Mouse (Mus musculus): ENCODE data around the gene Slc9a1. TPM values are rescaled to one million over a fixed set of nuclear protein-coding genes. Genes with fewer than 3 reads are reported as not detected.

Gene Slc9a1
- polyA plus RNA-seq (2015; fragmentation: Illumina TruSeq; extraction: RNeasy Lipid Tissue Mini Kit (QIAGEN cat#74804); ENCODE audit: insufficient read depth, low replicate concordance), result 12.0 TPM

GRCm38 (mm10) chr4:133369553-133370297, at the start of gene Slc9a1:
Slc9a1 (plus strand) TSS chr4:133369706.

GRCm38 (mm10) chr4:133353367-133354365, 15.8 kb upstream of the Slc9a1 start, which contains the start of gene Wdtc1:
Wdtc1 (minus strand) TSS chr4:133353481.

Other genes starting within 250 kb of the Slc9a1 start
- gene Wasf2, start 239.2 kb upstream of the Slc9a1 start, polyA plus RNA-seq (2015; fragmentation: Illumina TruSeq; extraction: RNeasy Lipid Tissue Mini Kit (QIAGEN cat#74804); ENCODE audit: insufficient read depth, low replicate concordance), result 94.9 TPM
- gene Cd164l2, start 157.6 kb upstream of the Slc9a1 start, polyA plus RNA-seq (2015; fragmentation: Illumina TruSeq; extraction: RNeasy Lipid Tissue Mini Kit (QIAGEN cat#74804); ENCODE audit: insufficient read depth, low replicate concordance), result not detected
- gene Gpr3, start 157.2 kb upstream of the Slc9a1 start, polyA plus RNA-seq (2015; fragmentation: Illumina TruSeq; extraction: RNeasy Lipid Tissue Mini Kit (QIAGEN cat#74804); ENCODE audit: insufficient read depth, low replicate concordance), result not detected
- gene Map3k6, start 128.9 kb upstream of the Slc9a1 start, polyA plus RNA-seq (2015; fragmentation: Illumina TruSeq; extraction: RNeasy Lipid Tissue Mini Kit (QIAGEN cat#74804); ENCODE audit: insufficient read depth, low replicate concordance), result 2.7 TPM
- 0.62 TPM for gene Sytl1, start 106.6 kb upstream of the Slc9a1 start, polyA plus RNA-seq (2015; fragmentation: Illumina TruSeq; extraction: RNeasy Lipid Tissue Mini Kit (QIAGEN cat#74804); ENCODE audit: insufficient read depth, low replicate concordance)
- gene Tmem222, start 91.9 kb upstream of the Slc9a1 start, polyA plus RNA-seq (2015; fragmentation: Illumina TruSeq; extraction: RNeasy Lipid Tissue Mini Kit (QIAGEN cat#74804); ENCODE audit: insufficient read depth, low replicate concordance), result 26.6 TPM
- gene Wdtc1, start 16.2 kb upstream of the Slc9a1 start, polyA plus RNA-seq (2015; fragmentation: Illumina TruSeq; extraction: RNeasy Lipid Tissue Mini Kit (QIAGEN cat#74804); ENCODE audit: insufficient read depth, low replicate concordance), result 8.3 TPM
- gene Tent5b, start 110.4 kb downstream of the Slc9a1 start, polyA plus RNA-seq (2015; fragmentation: Illumina TruSeq; extraction: RNeasy Lipid Tissue Mini Kit (QIAGEN cat#74804); ENCODE audit: insufficient read depth, low replicate concordance), result 0.12 TPM
- gene Trnp1, start 128.8 kb downstream of the Slc9a1 start, polyA plus RNA-seq (2015; fragmentation: Illumina TruSeq; extraction: RNeasy Lipid Tissue Mini Kit (QIAGEN cat#74804); ENCODE audit: insufficient read depth, low replicate concordance), result 1.0 TPM
- not detected for gene Kdf1, start 149.3 kb downstream of the Slc9a1 start, polyA plus RNA-seq (2015; fragmentation: Illumina TruSeq; extraction: RNeasy Lipid Tissue Mini Kit (QIAGEN cat#74804); ENCODE audit: insufficient read depth, low replicate concordance)
- 78.9 TPM for gene Nudc, start 176.3 kb downstream of the Slc9a1 start, polyA plus RNA-seq (2015; fragmentation: Illumina TruSeq; extraction: RNeasy Lipid Tissue Mini Kit (QIAGEN cat#74804); ENCODE audit: insufficient read depth, low replicate concordance)
- gene Nr0b2, start 183.7 kb downstream of the Slc9a1 start, polyA plus RNA-seq (2015; fragmentation: Illumina TruSeq; extraction: RNeasy Lipid Tissue Mini Kit (QIAGEN cat#74804); ENCODE audit: insufficient read depth, low replicate concordance), result not detected
- 7.4 TPM for gene Gpatch3, start 205.0 kb downstream of the Slc9a1 start, polyA plus RNA-seq (2015; fragmentation: Illumina TruSeq; extraction: RNeasy Lipid Tissue Mini Kit (QIAGEN cat#74804); ENCODE audit: insufficient read depth, low replicate concordance)
- 6.8 TPM for gene Gpn2, start 214.7 kb downstream of the Slc9a1 start, polyA plus RNA-seq (2015; fragmentation: Illumina TruSeq; extraction: RNeasy Lipid Tissue Mini Kit (QIAGEN cat#74804); ENCODE audit: insufficient read depth, low replicate concordance)
- gene Sfn, start 232.5 kb downstream of the Slc9a1 start, polyA plus RNA-seq (2015; fragmentation: Illumina TruSeq; extraction: RNeasy Lipid Tissue Mini Kit (QIAGEN cat#74804); ENCODE audit: insufficient read depth, low replicate concordance), result 5.5 TPM